Mouse (Mus musculus) heart, postnatal 0 days (tissue): ENCODE data around the gene Bmpr2.

Source experiments
- CTCF ChIP-seq: IDR thresholded peaks from 2 replicates; pipeline ENCODE4 v1.5.1; 2016; ENCODE audit warnings: antibody characterized with exemption, control low read depth, low read depth
- EP300 ChIP-seq: IDR thresholded peaks from 2 replicates; pipeline ENCODE4 v1.6.1; 2016; ENCODE audit warnings: antibody characterized with exemption, low read depth

DNA sequence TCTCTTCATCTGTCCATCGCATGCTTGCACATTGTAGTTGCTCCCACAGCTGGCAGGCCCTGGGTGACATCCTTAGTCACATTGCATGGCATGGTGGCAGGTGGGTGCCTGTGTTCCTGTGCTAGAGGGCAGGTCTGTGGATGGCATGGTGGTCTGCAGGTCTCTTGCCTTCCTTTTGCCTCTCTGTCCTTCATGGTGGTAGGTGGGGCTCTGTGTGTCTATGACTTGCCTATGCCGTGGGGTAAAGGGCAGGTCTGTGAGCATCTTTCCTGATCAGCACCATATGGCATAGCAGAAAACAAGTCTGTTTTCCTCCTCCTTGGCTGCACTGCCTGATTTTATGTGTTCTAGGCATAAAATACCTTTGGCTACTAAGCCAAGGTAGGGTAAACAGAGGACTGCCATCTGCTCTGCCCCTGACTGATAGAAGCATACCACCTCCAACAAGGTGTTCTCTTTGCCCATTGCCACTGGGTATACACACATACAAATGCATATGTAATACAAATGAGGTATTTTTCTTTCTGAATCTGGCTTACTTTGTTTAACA, 164.0 kb downstream of the Bmpr2 start:
- TF ChIP-seq CTCF (no peak), EP300 (no peak)
